Mouse (Mus musculus) G1E (cell line): ENCODE measurements at regions not wholly inside any gene's neighbourhood (a gene's known extent, or its start where the extent isn't known, plus 50 kb on each side); places are given as distances from the start of the nearest gene placed in this dataset.

Experiments
- ATAC-seq: 2 replicates; pipeline ENCODE4 v1.8.0; 2016; ENCODE audit warnings: mild to moderate bottlenecking; ENCODE audit not compliant: insufficient number of reproducible peaks, poor library complexity, low FRiP score, severe bottlenecking; ENCODE audit errors: extremely low read depth
- DNase-seq: peaks from one replicate; pipeline ENCODE4 v3.0.0; 2012; ENCODE audit warnings: low spot score
- H3K27me3 ChIP-seq: 2 replicates; pipeline ENCODE4 v1.6.1; 2012; ENCODE audit warnings: mild to moderate bottlenecking, low read length, inconsistent platforms; ENCODE audit not compliant: insufficient read depth
- H3K36me3 ChIP-seq: replicated peaks from 2 replicates; pipeline ENCODE3; 2012; ENCODE audit warnings: mild to moderate bottlenecking, inconsistent platforms
- H3K4me1 ChIP-seq: 2 replicates; pipeline ENCODE4 v1.6.1; 2012; ENCODE audit warnings: low read depth, low read length, inconsistent platforms, mixed read lengths; ENCODE audit not compliant: insufficient read depth
- H3K4me3 ChIP-seq: 2 replicates; pipeline ENCODE4 v1.5.1; 2012; ENCODE audit warnings: low read depth, mild to moderate bottlenecking, inconsistent platforms, low read length, moderate library complexity, mixed read lengths
- H3K9me3 ChIP-seq: replicated peaks from 2 replicates; pipeline ENCODE4 v1.6.1; 2012; ENCODE audit warnings: inconsistent platforms
- CTCF ChIP-seq: IDR thresholded peaks from 2 replicates; pipeline ENCODE4 v1.5.1; 2012; ENCODE audit warnings: low read depth, low read length, inconsistent platforms, mixed read lengths
- GATA1 ChIP-seq: IDR thresholded peaks from 2 replicates; pipeline ENCODE4 v1.6.1; 2012; ENCODE audit warnings: borderline replicate concordance, low read length, inconsistent platforms, mixed read lengths
- GATA2 ChIP-seq: IDR thresholded peaks from 2 replicates; pipeline ENCODE4 v1.6.1; 2012; ENCODE audit warnings: low read depth, low read length, inconsistent platforms, borderline replicate concordance
- POLR2AphosphoS5 ChIP-seq: IDR thresholded peaks from 2 replicates; pipeline ENCODE4 v1.6.1; 2012; ENCODE audit warnings: low read depth, low read length, inconsistent platforms; ENCODE audit not compliant: insufficient replicate concordance
- TAL1 ChIP-seq: conservative IDR thresholded peaks from 2 replicates; pipeline ENCODE4 v1.6.1; 2012; ENCODE audit warnings: low read depth, low read length, inconsistent platforms, mixed read lengths

- Histone ChIP-seq H3K4me3 (no peak overlapping the region), H3K27me3 (no peaks in the 10 kb centered on the region; the same call in 1 of the 2 replicates), H3K36me3 (no peaks in the 10 kb centered on the region), H3K9me3 (no peaks in the 10 kb centered on the region), H3K4me1 (no peaks in the 10 kb centered on the region)
- no peak for DNase-seq
- TF ChIP-seq GATA1 (no peak), CTCF (no peak), POLR2AphosphoS5 (no peak), TAL1 (no peak), GATA2 (no peak)
- ATAC-seq: no peak
Observed at GRCm38 (mm10) chr4:33659766-33660165, 264.6 kb upstream of the Cnr1 start.

GRCm38 (mm10) chr4:33660553-33660952 is 263.8 kb upstream of the Cnr1 start:
- Histone ChIP-seq H3K36me3 (no peaks in the 10 kb centered on the region), H3K9me3 (no peaks in the 10 kb centered on the region), H3K4me3 (no peak overlapping the region), H3K27me3 (no peaks in the 10 kb centered on the region; the same call in 1 of the 2 replicates), H3K4me1 (no peaks in the 10 kb centered on the region)
- no peak for TF ChIP-seq GATA2
- TF ChIP-seq GATA1: no peak
- no peak for TF ChIP-seq TAL1
- no peak for TF ChIP-seq POLR2AphosphoS5
- TF ChIP-seq CTCF: no peak
- ATAC-seq (no peak), DNase-seq (no peak)

GRCm38 (mm10) chr4:33661862-33662261 is 262.5 kb upstream of the Cnr1 start:
- TF ChIP-seq GATA2: no peak
- TF ChIP-seq TAL1: no peak
- no peak for TF ChIP-seq POLR2AphosphoS5
- no peak for TF ChIP-seq CTCF
- no peak for TF ChIP-seq GATA1
- Histone ChIP-seq H3K36me3 (no peaks in the 10 kb centered on the region), H3K4me1 (no peaks in the 10 kb centered on the region), H3K4me3 (no peak overlapping the region), H3K9me3 (no peaks in the 10 kb centered on the region), H3K27me3 (no peaks in the 10 kb centered on the region)
- no peak for DNase-seq
- no peak for ATAC-seq

GRCm38 (mm10) chr4:33662965-33663364 is 261.4 kb upstream of the Cnr1 start:
- Histone ChIP-seq H3K27me3 (no peaks in the 10 kb centered on the region), H3K36me3 (no peaks in the 10 kb centered on the region), H3K9me3 (no peaks in the 10 kb centered on the region), H3K4me3 (no peak overlapping the region), H3K4me1 (no peaks in the 10 kb centered on the region)
- no peak for DNase-seq
- no peak for ATAC-seq
- TF ChIP-seq CTCF (no peak), POLR2AphosphoS5 (no peak), GATA1 (no peak)

- no peak overlapping the region for H3K4me3 ChIP-seq
- ATAC-seq (no peak), DNase-seq (no peak)
- no peak for TF ChIP-seq GATA2
- H3K36me3 ChIP-seq: no peaks in the 10 kb centered on the region
- no peaks in the 10 kb centered on the region for H3K27me3 ChIP-seq
- no peaks in the 10 kb centered on the region for H3K9me3 ChIP-seq
- no peaks in the 10 kb centered on the region for H3K4me1 ChIP-seq
Observed at GRCm38 (mm10) chr4:33663616-33664473, 260.5 kb upstream of the Cnr1 start.

- DNase-seq: no peak
- Histone ChIP-seq H3K4me3 (no peak overlapping the region), H3K27me3 (no peaks in the 10 kb centered on the region), H3K36me3 (no peaks in the 10 kb centered on the region), H3K4me1 (no peaks in the 10 kb centered on the region), H3K9me3 (no peaks in the 10 kb centered on the region)
- ATAC-seq: no peak
- TF ChIP-seq GATA1: no peak
- TF ChIP-seq TAL1: no peak
Observed at GRCm38 (mm10) chr4:33664474-33664822, 259.9 kb upstream of the Cnr1 start.
